Mouse (Mus musculus): ENCODE measurements at regions not wholly inside any gene's neighbourhood (a gene's known extent, or its start where the extent isn't known, plus 50 kb on each side); places are given as distances from the start of the nearest gene placed in this dataset.

DNA sequence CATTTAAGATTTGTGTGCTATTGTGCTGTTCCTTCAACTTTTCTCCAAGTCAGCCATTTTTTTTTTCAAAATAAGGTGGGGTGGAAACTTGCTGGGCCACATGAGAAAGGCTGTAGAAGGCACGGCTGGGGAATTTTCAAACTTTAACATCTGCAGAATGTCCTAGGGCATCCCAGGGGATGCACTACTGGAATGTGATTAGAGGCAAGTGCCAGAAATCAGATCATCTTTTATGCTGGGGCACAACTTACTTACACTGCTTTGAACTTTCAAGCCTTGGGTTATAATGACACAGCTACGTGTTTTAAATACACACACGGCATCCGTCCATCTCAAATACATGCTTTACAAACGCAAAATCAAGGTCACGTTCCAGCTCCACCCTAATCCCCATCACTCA is 463.0 kb downstream of the Pik3r1 start:
- DNase-seq (ENCODE audit: inconsistent ontology term) = peak; percentile 84

DNA sequence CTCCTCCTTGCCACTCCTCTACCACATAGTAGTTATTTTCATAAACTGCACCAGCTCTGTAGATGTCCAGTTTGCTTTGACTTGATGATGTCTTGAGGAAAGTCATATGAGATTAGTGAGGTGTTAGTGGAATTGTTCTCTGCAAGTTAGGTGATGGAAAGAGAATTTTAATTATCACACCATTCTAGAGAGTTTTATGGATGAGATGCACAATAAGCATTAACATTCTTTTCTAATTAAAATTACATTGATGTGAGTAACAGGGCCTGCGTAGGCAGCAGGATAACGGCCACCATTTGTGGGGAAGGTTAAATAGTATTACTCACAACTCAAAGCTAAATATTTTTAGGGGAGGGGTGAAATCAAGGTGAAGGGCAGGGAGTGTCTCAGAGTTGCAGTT is 466.7 kb downstream of the Pik3r1 start:
- peak; percentile 92 for DNase-seq (ENCODE audit: inconsistent ontology term)

DNA sequence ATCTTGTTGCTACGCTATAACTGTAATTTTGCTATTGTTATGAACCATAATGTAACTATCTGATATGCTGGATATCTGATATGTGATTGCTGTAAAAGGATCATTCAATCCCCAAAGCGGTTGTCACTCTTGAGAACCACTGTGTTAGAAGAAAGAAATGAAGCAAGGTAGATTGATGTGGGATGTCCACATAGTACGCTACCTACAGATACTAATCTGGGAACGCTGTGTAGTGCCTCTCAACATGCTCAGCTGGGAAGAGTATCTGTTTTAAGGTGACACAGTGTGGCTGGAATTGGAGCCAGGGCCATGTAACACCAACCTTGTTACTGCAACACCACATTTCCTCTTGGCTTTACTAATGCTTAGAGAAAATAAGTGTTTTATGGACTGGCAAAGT is 456.2 kb upstream of the Slc30a5 start:
- DNase-seq (ENCODE audit: inconsistent ontology term) = no peak

DNA sequence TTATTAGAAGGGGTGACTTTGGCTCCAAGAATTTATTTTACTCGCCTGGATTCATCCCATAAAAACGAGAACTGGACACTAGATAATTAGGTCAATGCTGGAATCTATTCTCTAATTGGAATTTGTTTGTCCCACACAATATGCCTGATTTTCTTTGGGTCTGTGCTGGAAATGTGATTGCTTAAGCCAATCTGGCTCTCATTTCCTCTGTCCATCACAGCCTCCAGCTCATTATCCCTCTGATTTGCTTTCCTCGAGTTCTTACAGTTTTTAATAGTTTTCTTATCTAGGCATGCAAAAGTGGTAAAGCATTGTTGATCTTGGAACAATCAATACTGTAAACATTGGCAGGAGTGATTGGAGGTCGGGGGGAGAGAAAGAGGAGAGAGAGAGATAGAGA is 453.9 kb upstream of the Slc30a5 start:
- peak; percentile 90 for DNase-seq (ENCODE audit: inconsistent ontology term)

DNA sequence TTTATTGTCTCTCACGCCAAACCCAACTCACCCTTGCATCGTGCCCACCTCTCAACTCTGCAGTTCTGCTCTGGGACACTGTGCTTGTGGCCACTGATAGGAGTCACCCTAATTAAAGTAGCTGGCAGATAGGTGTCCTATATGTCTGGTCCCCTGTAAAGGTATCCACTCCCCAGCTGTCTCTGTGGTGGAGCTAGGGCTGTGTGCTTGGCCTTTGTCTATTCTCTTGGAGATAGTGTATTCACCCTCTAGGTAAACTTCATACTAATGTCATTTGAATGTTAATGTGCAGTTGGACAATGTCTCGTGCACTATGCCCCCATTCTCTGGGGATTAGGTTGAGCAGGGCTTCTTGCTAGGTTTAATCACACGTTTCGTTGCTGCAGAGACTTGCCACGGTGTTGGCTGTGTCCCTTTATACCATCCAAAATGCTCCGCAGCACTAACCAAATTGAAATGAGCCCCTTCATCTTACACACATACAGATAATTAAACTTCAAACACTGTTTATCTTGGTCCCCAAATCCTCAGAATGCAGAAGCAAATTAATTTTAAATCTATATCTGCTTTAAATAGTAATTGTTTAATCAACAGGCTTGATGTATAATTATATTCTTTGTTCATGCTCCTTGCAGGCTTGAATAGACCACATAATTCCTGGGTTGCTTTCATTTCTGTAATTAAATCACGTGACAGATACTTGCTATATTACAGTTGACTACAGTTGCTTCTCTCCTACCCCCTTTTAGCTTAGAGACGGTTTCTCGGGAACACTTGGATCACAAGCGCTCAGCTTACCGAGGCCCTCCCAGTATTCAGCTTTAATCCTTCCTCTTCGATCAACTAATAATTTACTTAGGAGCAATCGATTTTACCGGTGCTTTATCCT is 453.0 kb upstream of the Slc30a5 start:
- peak; percentile 38 for DNase-seq (ENCODE audit: inconsistent ontology term)

DNA sequence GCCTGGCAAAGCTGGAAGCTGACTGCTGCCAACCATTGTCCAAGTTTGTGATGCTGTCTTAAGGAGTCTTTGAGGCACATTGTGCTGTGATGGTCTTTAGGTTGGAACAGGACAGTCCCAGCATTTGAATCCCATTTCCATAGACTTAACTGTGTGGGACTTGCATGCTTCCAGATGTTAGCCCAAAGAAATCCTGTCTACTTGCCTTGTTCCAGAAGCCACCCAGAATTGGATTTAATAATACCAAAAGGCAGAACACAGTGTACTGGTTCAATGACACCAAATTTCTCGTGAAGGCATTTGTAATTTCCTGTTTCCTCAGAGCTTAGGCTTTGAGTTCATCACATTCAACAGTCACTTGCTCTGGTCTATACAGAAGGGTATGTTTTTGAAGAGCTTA is 444.9 kb upstream of the Slc30a5 start:
- no peak for DNase-seq (ENCODE audit: inconsistent ontology term)

DNA sequence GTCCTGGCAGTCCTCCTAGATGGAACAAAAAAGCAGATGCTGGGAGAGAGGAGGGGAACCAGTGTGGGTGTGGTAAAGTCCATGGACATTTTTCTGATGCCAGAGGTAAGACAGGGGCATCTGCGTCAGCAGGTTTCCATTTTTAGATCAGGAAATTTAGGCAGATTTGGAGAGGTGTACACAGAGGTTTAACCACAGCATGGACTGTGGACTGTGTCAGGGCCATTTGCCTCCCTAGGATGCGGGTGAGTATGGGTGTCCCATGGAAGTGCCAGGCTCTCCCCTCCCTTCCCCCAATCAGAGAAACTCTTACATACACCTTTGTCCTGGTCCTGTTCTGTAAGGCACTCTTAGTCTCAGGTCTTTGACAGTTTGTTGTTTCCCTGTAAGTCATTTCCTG is 443.5 kb upstream of the Slc30a5 start:
- no peak for DNase-seq (ENCODE audit: inconsistent ontology term)

DNA sequence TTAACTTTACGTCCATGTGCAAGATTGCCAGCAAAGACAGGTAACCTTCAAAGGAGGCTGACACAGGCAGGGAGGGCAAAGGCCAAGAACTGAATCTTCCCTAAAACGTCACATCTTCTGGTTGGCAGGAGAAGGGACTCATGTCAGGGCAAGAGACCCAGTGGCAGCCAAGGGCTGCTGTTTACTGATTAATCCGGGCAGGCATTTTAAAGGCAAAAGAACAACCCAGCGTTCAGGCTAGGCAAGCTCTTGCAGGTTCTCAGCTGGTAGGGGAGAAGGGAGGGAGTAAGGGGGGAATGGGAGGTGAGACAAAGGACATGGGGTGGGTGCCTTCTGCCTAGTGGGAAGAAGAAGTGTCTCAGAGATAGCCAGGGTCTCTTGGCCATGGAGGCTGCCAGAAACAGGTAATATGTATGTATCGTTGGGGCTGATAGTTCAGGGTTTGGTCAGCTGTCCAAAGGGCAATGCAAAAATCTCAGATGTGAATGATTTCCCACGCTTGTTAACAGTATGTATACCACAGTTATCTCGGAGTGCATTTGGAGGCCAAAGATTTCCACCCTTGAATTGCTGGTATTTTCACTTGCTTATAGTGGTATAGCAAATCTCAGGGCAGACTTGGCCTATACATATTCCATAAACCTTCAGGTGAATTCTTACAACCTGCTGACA is 441.4 kb upstream of the Slc30a5 start:
- no peak for DNase-seq (ENCODE audit: inconsistent ontology term)

DNA sequence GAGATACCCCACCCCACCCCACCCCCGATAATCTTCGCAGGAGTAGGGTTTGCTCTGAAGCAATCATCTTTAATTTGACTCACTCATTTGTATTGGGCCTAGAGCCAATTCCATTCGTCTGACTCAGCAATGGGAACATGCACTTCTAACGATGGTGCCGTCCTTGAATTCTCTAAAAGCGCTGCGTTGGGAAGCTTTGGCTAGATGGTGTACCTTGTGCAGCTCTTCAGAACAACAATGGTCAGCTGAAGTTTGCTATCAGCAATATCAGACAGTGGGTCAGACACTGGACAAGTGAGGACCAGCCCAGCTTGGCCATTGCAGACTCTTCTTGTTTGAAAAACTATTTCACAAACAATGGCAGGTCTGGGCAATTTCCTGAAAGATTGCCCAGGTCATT is 440.1 kb upstream of the Slc30a5 start:
- DNase-seq (ENCODE audit: inconsistent ontology term) = peak; percentile 56

DNA sequence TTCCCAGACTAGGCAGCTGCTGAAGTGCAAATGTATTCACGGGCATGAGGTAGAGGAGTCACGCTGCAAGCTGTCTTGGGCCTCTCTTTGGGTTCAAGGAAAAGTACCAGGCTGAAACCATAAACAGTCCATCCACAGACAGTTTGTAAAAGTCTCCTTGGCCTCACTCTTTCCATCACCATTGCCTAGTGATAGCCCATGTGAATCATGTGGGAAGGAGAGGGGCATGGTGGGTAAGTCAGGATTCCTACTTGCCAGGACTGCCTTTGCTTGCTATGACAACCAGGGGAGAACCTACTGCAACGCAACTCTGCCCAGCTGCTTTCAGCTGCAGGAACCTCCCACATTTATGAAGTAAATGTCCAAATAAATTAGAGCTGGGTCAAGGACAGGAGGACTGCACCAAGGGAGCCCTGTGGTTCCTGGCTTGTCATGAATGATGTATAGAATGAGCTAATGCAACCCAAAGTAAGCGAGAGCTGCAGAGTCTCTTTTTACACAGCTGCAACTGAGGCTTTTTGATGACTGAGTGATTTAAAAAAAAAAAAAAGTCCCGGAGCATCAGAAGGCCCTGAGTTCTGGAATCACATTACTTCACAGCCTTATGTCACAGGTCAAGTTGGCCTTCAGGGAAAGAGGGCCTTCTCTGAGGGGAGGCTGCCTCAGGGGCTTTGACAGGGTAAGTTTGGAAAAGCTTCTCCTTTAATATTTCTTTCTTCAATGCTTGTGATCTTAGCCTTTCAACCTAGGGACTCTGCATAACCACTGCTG is 420.7 kb upstream of the Slc30a5 start:
- DNase-seq (ENCODE audit: inconsistent ontology term) = no peak

DNA sequence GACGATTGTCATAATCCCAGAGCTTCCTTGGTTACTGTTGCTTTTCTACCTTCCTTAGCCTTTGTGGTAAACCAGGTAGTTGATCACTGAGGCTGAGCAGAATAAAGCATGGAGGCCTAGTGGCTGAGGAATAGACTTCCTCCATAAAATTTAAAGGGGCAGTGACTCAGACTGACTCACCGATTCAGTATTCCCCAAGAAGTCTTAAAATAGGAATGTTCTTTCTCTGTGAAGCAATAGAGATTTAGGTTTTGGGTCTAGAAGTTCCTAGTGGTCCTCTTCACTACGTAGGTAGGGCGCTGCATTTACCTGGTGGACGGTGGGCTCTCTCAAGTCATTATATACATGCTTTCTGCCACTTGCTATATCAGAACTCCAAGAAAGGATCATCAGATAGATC is 416.1 kb upstream of the Slc30a5 start:
- DNase-seq (ENCODE audit: inconsistent ontology term) = no peak

DNA sequence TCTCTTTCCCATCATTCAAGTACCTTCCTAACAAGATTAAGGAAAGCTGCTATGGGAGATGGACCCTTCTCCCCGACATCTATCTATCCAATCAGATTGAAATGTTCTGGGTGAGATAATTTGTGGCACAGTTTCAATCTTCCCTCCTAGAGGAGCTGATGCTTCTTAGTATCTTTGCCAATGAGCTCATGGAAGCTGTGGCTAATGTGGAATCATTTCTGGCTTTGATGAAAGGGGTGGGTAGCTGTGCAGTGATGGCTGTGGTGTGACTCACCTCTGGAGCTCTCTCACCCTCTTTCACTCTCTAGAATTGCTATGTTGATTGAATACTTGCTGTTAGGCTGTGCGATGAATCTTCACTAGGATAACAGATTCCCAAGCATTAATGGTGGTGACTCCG is 411.1 kb upstream of the Slc30a5 start:
- peak; percentile 86 for DNase-seq (ENCODE audit: inconsistent ontology term)

DNA sequence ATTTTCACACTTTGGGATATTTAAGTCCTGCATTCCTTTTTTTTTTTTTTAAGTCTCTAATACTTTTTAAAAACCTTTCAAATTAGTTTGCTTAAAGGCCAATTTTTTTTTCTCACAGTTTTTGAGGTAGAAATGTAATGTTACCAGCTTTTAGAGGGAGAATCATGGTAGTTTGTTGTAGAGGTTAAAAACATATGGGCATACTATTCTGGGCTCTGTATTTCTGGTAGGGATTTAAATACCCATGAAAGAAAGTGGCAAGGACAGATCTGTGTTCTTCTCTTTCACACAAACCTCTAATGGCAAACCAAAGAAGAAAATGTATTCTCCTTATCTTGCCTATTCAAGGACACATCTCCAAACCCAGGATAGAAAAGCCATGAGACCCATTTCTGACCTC is 405.6 kb upstream of the Slc30a5 start:
- no peak for DNase-seq (ENCODE audit: inconsistent ontology term)

DNA sequence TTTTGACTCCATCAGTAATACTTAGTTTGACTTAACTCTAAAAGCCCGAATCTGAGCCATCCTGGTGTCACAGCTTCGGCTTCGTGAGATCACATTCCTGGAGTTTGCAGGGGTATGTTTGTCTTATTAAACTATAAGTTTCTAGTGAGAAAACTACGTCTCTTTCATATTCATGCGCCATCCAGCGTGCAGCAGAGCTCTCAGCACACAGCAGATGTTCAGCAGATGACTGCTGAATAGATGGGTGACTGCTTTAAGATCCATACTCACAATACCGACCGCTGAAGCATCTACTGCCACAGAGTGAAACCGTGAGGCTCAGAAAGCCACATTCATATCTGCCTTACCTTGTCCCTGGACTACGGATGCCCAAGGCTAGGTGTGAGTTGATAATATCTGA is 403.8 kb upstream of the Slc30a5 start:
- DNase-seq (ENCODE audit: inconsistent ontology term) = no peak

DNA sequence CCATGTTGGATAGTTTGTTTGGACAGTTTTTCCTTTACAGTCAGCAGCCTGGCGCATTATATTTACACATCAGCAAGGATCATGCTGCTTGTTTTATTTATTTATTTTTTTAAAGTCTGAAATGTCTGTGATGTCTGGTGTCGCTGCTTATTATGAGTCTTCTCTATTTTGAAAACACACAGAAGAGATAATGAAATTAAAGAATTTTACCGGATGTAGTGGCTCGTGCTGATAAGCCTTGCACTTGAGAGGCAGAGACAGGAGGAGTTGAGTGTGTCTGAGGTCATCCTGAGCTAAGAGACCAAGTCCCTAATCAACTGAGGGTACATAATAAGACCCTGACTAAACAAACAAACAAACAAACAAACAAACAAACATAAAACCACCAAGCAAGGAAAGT is 402.6 kb upstream of the Slc30a5 start:
- DNase-seq (ENCODE audit: inconsistent ontology term) = no peak

DNA sequence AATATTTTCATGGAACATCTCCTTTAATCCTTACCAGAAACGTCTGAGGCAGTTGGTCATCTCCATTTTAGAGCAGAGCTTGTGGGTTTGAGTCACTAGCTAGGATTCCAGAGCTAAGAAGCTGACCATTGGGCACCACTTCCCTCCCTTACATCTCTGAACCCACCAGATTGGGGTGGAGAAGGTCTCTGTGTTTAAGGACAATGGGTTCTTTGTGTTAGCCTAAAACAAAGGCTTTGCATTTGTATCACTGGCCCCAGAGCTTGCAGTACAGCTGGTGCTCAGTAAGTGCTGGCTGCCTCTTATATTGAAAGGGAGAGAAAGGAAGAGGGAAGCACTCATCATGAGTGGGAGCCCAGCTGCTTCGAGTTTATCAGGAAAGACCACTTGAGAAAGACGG is 401.9 kb upstream of the Slc30a5 start:
- DNase-seq (ENCODE audit: inconsistent ontology term) = peak; percentile 68

DNA sequence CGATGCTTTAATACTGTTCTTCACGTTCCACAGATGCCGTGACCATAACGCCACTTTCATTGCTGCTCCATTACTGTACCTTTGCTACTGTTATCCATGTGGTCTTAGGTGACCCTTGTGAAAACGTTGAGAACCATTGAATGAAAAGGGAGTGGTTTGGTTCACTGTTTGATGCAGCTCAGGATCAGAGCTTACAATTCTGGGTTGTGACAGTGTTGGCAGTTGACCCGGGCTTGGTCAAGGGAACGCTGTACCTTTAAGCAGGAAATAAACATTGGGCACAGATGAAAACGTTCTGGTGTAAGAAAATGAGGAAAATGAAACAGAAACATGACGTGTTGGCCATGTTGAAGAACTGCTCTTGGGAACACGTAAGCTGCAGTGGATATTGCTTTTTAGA is 401.3 kb upstream of the Slc30a5 start:
- no peak for DNase-seq (ENCODE audit: inconsistent ontology term)

DNA sequence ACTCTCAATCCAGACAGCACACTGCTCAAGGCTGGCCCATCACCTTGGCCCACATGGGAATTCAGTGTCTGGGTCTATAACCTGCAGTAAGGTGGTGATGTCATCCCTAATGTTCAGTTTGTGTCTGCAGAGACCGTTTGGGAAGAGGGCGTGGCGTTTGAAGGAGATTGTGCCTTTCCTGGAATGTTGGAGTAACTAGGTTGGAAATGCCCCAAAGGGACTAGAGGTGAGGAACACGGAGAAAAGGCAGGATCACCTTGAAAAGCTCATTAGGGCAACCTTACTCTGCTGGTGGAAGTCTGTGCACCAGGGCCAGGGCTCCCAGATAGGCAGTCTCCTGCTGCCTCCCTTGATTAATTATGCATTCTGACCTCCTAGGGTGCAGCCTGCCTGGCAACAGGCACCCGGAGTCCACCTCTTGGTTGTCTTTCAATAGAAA is 400.6 kb upstream of the Slc30a5 start:
- DNase-seq (ENCODE audit: inconsistent ontology term) = no peak

DNA sequence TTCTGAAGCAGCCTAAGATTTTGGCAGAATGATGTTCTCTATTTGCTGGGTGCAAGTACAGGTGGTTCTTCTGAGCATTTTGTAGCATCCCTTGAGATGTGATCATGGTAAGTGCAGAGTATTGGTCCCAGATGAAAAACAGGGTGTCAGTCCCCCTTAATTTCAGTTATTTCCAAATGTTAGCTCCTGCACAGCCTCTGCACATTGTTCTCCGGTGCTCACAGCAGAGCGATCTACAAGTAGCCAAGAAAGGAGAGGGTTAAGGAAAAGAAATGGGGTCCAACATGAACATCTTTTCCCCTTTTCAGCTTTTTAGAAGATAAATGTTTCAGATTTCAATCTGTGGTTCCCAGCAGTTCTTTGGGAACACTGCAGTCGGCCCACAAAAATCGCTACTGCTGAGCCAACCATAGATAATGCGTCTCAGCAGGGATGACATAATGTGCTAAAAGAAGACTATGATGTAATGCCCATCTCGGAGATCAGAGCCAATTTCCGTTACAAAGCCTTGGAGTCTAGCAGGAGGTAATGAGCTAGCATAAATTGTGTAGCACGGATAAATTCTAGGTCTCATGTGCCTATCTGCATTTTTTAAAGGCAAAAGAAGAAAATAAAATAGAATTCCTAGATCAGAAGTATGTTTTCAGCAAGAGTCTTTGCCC is 400.1 kb upstream of the Slc30a5 start:
- DNase-seq (ENCODE audit: inconsistent ontology term) = peak; percentile 87

DNA sequence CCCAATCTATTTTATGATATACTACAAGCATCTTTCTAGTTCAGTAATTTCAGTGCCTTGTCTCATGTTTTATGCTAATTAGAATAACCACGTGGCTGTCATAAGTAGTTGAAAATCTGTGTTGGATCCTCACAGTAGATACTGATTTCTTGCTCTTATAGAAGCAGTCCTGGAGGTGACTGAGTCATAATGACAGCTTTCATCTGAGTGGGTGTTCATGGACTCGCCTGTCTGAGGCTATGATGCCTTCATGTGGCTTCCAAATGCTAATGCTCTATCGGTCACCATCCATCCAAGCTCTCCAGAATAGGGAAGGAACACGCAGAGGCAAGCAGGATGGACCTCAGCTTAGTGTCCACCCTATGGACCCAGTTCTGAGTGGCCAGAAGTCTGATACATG is 396.6 kb upstream of the Slc30a5 start:
- DNase-seq (ENCODE audit: inconsistent ontology term) = no peak

DNA sequence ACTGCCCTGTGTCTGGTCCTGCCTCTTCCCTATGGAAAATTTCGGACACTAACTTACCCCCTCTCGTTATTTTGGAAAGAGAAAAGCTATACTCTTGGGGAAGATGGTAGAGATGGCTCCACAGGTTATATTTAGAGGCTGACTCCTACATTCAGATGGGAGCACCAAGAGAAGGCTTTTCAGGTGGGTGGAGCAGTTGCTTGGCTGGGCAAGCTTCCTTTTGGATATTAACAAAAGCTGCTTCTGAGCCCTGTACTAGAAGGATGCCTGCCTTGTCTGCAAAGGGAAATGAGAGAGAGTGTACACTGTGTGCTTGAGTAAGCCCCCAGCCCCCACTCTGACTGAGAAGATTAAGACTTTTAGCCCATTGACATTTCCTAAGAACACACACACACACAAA is 392.1 kb upstream of the Slc30a5 start:
- no peak for DNase-seq (ENCODE audit: inconsistent ontology term)
